Mouse (Mus musculus): ENCODE measurements at regions not wholly inside any gene's neighbourhood (a gene's known extent, or its start where the extent isn't known, plus 50 kb on each side); places are given as distances from the start of the nearest gene placed in this dataset.

- TF ChIP-seq CTCF (IDR thresholded peaks at IDR 0.05; ENCODE audit: low read depth) (no peak), EP300 (optimal IDR thresholded peaks at IDR 0.05) (no peak)
- no peaks in the 10 kb centered on the region for H3K27me3 ChIP-seq (ENCODE audit: control insufficient read depth, insufficient read depth, low read length)
- DNase-seq (ENCODE audit: low spot score) (no peak), ATAC-seq (ENCODE audit: low FRiP score, low TSS enrichment) (no peak)
- WGBS, result 42% methylated on average over 2 of the region's 2 CpGs
- no peaks in the 10 kb centered on the region for H3K4me1 ChIP-seq (replicated peaks; ENCODE audit: control insufficient read depth, insufficient read depth)
- no peaks in the 10 kb centered on the region for H3K9me3 ChIP-seq (ENCODE audit: control insufficient read depth, low read length)
- H3K36me3 ChIP-seq (ENCODE audit: control insufficient read depth, insufficient read depth, low read length), result no peaks in the 10 kb centered on the region
- no peak overlapping the region for H3K4me2 ChIP-seq (replicated peaks; ENCODE audit: low read depth)
- H3K4me3 ChIP-seq (ENCODE audit: low read depth, low read length), result no peak overlapping the region
- H3K9ac ChIP-seq (ENCODE audit: low read length), result no peak overlapping the region
- no peak overlapping the region for H3K27ac ChIP-seq (replicated peaks)
Measured at GRCm38 (mm10) chr3:136993473-136993872, 323.5 kb downstream of the Ppp3ca start.

GRCm38 (mm10) chr3:136994361-136995083 lies 324.6 kb downstream of the Ppp3ca start:
- no peaks in the 10 kb centered on the region for H3K4me1 ChIP-seq (replicated peaks; ENCODE audit: control insufficient read depth, insufficient read depth)
- TF ChIP-seq CTCF (IDR thresholded peaks at IDR 0.05; ENCODE audit: low read depth) (peak; percentile 30), EP300 (optimal IDR thresholded peaks at IDR 0.05) (no peak)
- H3K4me2 ChIP-seq (replicated peaks; ENCODE audit: low read depth), result no peak overlapping the region
- no peak overlapping the region for H3K4me3 ChIP-seq (ENCODE audit: low read depth, low read length)
- 90% methylated on average over 8 of the region's 8 CpGs for WGBS
- H3K36me3 ChIP-seq (ENCODE audit: control insufficient read depth, insufficient read depth, low read length), result no peaks in the 10 kb centered on the region
- no peaks in the 10 kb centered on the region for H3K9me3 ChIP-seq (ENCODE audit: control insufficient read depth, low read length)
- no peak for DNase-seq (ENCODE audit: low spot score)
- no peak overlapping the region for H3K9ac ChIP-seq (ENCODE audit: low read length)
- no peaks in the 10 kb centered on the region for H3K27me3 ChIP-seq (ENCODE audit: control insufficient read depth, insufficient read depth, low read length)
- no peak for ATAC-seq (ENCODE audit: low FRiP score, low TSS enrichment)
- H3K27ac ChIP-seq (replicated peaks), result no peak overlapping the region

GRCm38 (mm10) chr3:136995611-136996335 lies 325.8 kb downstream of the Ppp3ca start:
- no peaks in the 10 kb centered on the region for H3K4me1 ChIP-seq (replicated peaks; ENCODE audit: control insufficient read depth, insufficient read depth)
- DNase-seq (ENCODE audit: low spot score) (no peak), ATAC-seq (ENCODE audit: low FRiP score, low TSS enrichment) (no peak)
- H3K4me2 ChIP-seq (replicated peaks; ENCODE audit: low read depth), result no peak overlapping the region
- H3K4me3 ChIP-seq (ENCODE audit: low read depth, low read length), result no peak overlapping the region
- no peak overlapping the region for H3K9ac ChIP-seq (ENCODE audit: low read length)
- no peak overlapping the region for H3K27ac ChIP-seq (replicated peaks)
- H3K9me3 ChIP-seq (ENCODE audit: control insufficient read depth, low read length), result no peaks in the 10 kb centered on the region
- 89% methylated on average over 3 of the region's 3 CpGs for WGBS
- TF ChIP-seq CTCF (IDR thresholded peaks at IDR 0.05; ENCODE audit: low read depth), result no peak
- TF ChIP-seq EP300 (optimal IDR thresholded peaks at IDR 0.05), result no peak
- H3K27me3 ChIP-seq (ENCODE audit: control insufficient read depth, insufficient read depth, low read length), result no peaks in the 10 kb centered on the region
- no peaks in the 10 kb centered on the region for H3K36me3 ChIP-seq (ENCODE audit: control insufficient read depth, insufficient read depth, low read length)

GRCm38 (mm10) chr3:136996381-136996895 lies 326.5 kb downstream of the Ppp3ca start:
- no peak overlapping the region for H3K4me3 ChIP-seq (ENCODE audit: low read depth, low read length)
- no peak for TF ChIP-seq EP300 (optimal IDR thresholded peaks at IDR 0.05)
- TF ChIP-seq CTCF (IDR thresholded peaks at IDR 0.05; ENCODE audit: low read depth), result no peak
- no peak for ATAC-seq (ENCODE audit: low FRiP score, low TSS enrichment)
- H3K36me3 ChIP-seq (ENCODE audit: control insufficient read depth, insufficient read depth, low read length), result no peaks in the 10 kb centered on the region
- DNase-seq (ENCODE audit: low spot score), result no peak
- WGBS, result 78% methylated on average over 5 of the region's 5 CpGs
- no peaks in the 10 kb centered on the region for H3K4me1 ChIP-seq (replicated peaks; ENCODE audit: control insufficient read depth, insufficient read depth)
- H3K4me2 ChIP-seq (replicated peaks; ENCODE audit: low read depth), result no peak overlapping the region
- H3K9ac ChIP-seq (ENCODE audit: low read length), result no peak overlapping the region
- H3K9me3 ChIP-seq (ENCODE audit: control insufficient read depth, low read length), result no peaks in the 10 kb centered on the region
- no peaks in the 10 kb centered on the region for H3K27me3 ChIP-seq (ENCODE audit: control insufficient read depth, insufficient read depth, low read length)
- H3K27ac ChIP-seq (replicated peaks), result no peak overlapping the region

- no peak overlapping the region for H3K27ac ChIP-seq (replicated peaks)
- 54% methylated on average over 2 of the region's 2 CpGs for WGBS
- no peak for TF ChIP-seq CTCF (IDR thresholded peaks at IDR 0.05; ENCODE audit: low read depth)
- TF ChIP-seq EP300 (optimal IDR thresholded peaks at IDR 0.05), result no peak
- H3K9ac ChIP-seq (ENCODE audit: low read length), result no peak overlapping the region
- H3K4me3 ChIP-seq (ENCODE audit: low read depth, low read length), result no peak overlapping the region
- ATAC-seq (ENCODE audit: low FRiP score, low TSS enrichment), result no peak
- H3K27me3 ChIP-seq (ENCODE audit: control insufficient read depth, insufficient read depth, low read length), result no peaks in the 10 kb centered on the region
- H3K4me1 ChIP-seq (replicated peaks; ENCODE audit: control insufficient read depth, insufficient read depth), result no peaks in the 10 kb centered on the region
- H3K36me3 ChIP-seq (ENCODE audit: control insufficient read depth, insufficient read depth, low read length), result no peaks in the 10 kb centered on the region
- no peaks in the 10 kb centered on the region for H3K9me3 ChIP-seq (ENCODE audit: control insufficient read depth, low read length)
- no peak for DNase-seq (ENCODE audit: low spot score)
- H3K4me2 ChIP-seq (replicated peaks; ENCODE audit: low read depth), result no peak overlapping the region
Measured at GRCm38 (mm10) chr3:137011551-137011950, 329.3 kb upstream of the Emcn start.

- H3K4me1 ChIP-seq (replicated peaks; ENCODE audit: control insufficient read depth, insufficient read depth), result no peaks in the 10 kb centered on the region
- DNase-seq (ENCODE audit: low spot score), result peak; percentile 16
- H3K4me2 ChIP-seq (replicated peaks; ENCODE audit: low read depth), result no peak overlapping the region
- no peaks in the 10 kb centered on the region for H3K9me3 ChIP-seq (ENCODE audit: control insufficient read depth, low read length)
- WGBS, result 54% methylated on average over 2 of the region's 2 CpGs
- no peak for TF ChIP-seq EP300 (optimal IDR thresholded peaks at IDR 0.05)
- TF ChIP-seq CTCF (IDR thresholded peaks at IDR 0.05; ENCODE audit: low read depth), result no peak
- no peak overlapping the region for H3K4me3 ChIP-seq (ENCODE audit: low read depth, low read length)
- no peak for ATAC-seq (ENCODE audit: low FRiP score, low TSS enrichment)
- no peak overlapping the region for H3K9ac ChIP-seq (ENCODE audit: low read length)
- no peaks in the 10 kb centered on the region for H3K36me3 ChIP-seq (ENCODE audit: control insufficient read depth, insufficient read depth, low read length)
- no peaks in the 10 kb centered on the region for H3K27me3 ChIP-seq (ENCODE audit: control insufficient read depth, insufficient read depth, low read length)
- no peak overlapping the region for H3K27ac ChIP-seq (replicated peaks)
Measured at GRCm38 (mm10) chr3:137014686-137015085, 326.2 kb upstream of the Emcn start.

Data from stomach, postnatal 0 days (tissue).